Mouse (Mus musculus) spleen, postnatal 10 days (tissue): ENCODE measurements at regions not wholly inside any gene's neighbourhood (a gene's known extent, or its start where the extent isn't known, plus 50 kb on each side); places are given as distances from the start of the nearest gene placed in this dataset.

Source experiments
- DNase-seq, 2 experiments: peaks; one replicate each; pipeline ENCODE4 v3.0.0; 2021 to 2022; ENCODE audit warnings: low spot score in 2 of 2

- DNase-seq = no peak
These were observed 987.8 kb downstream of the Pcdh7 start for GRCm38 (mm10) chr5:58705561-58705960.

- no peak for DNase-seq
These were observed 994.6 kb downstream of the Pcdh7 start for GRCm38 (mm10) chr5:58712381-58712780.

- no peak for DNase-seq
These were observed 1015.6 kb downstream of the Pcdh7 start for GRCm38 (mm10) chr5:58733366-58733765.

- DNase-seq = no peak
These were observed 1016.2 kb downstream of the Pcdh7 start for GRCm38 (mm10) chr5:58733961-58734360.

- DNase-seq = peak in 1 of 2 experiments; percentile 32
These were observed 1018.8 kb downstream of the Pcdh7 start for GRCm38 (mm10) chr5:58736610-58737009.

- no peak for DNase-seq
These were observed 1019.6 kb downstream of the Pcdh7 start for GRCm38 (mm10) chr5:58737264-58737883.

GRCm38 (mm10) chr5:58738041-58738440, 1020.3 kb downstream of the Pcdh7 start:
- no peak for DNase-seq

GRCm38 (mm10) chr5:58740759-58741158, 1023.0 kb downstream of the Pcdh7 start:
- no peak for DNase-seq

GRCm38 (mm10) chr5:58747684-58748083, 1029.9 kb downstream of the Pcdh7 start:
- DNase-seq = no peak

- DNase-seq = no peak
These were observed 1034.0 kb downstream of the Pcdh7 start for GRCm38 (mm10) chr5:58751777-58752176.
